15 mouse cellular contexts compared by ENCODE assay signal in genomic region chr6:51723053-51723452, GRCm38 (mm10).
DNase-seq lines count a peak whose midpoint lies in the region; ATAC-seq and TF ChIP-seq lines count a peak whose summit lies in the region.
"Had no signal": no experiment of that assay in that cellular context is flagged by ENCODE, and none has a peak within 500 bp of the region (broad histone marks: within the 10 kb centered on the region; RNA-seq: fewer than 3 reads in every experiment).

No protein-coding gene starts in this region.

- no peak overlapping the region for H3K4me2 ChIP-seq in intestine, postnatal 0 days (replicated peaks; ENCODE audit: low read depth)
- no peak overlapping the region for H3K4me2 ChIP-seq in intestine, embryonic 16.5 days (ENCODE audit: low read depth, low read length)
- H3K4me2 ChIP-seq in midbrain, postnatal 0 days (ENCODE audit: low read depth, low read length, poor library complexity, severe bottlenecking): no peak overlapping the region
- no peak overlapping the region for H3K4me2 ChIP-seq in midbrain, embryonic 13.5 days (replicated peaks)
- H3K4me2 ChIP-seq in stomach, postnatal 0 days (replicated peaks; ENCODE audit: low read depth): no peak overlapping the region
- H3K4me2 ChIP-seq: embryonic facial prominence, embryonic 13.5 days; limb, embryonic 15.5 days; neural tube, embryonic 12.5 days; stomach, embryonic 15.5 days had no signal

- H3K36me3 ChIP-seq in intestine, postnatal 0 days (ENCODE audit: control insufficient read depth, insufficient read depth): no peaks in the 10 kb centered on the region
- H3K36me3 ChIP-seq in intestine, embryonic 16.5 days (ENCODE audit: control insufficient read depth, insufficient read depth, low read length): no peaks in the 10 kb centered on the region
- no peaks in the 10 kb centered on the region for H3K36me3 ChIP-seq in midbrain, postnatal 0 days (ENCODE audit: insufficient read depth, low read length)
- no peaks in the 10 kb centered on the region for H3K36me3 ChIP-seq in midbrain, embryonic 13.5 days
- H3K36me3 ChIP-seq in stomach, postnatal 0 days (ENCODE audit: control insufficient read depth, insufficient read depth, low read length): no peaks in the 10 kb centered on the region
- H3K36me3 ChIP-seq: embryonic facial prominence, embryonic 13.5 days; limb, embryonic 15.5 days; neural tube, embryonic 12.5 days; stomach, embryonic 15.5 days had no signal

- ATAC-seq in intestine, postnatal 0 days: no peak
- no peak for ATAC-seq in intestine, embryonic 16.5 days
- no peak for ATAC-seq in midbrain, postnatal 0 days (ENCODE audit: low FRiP score)
- no peak for ATAC-seq in midbrain, embryonic 13.5 days
- no peak for ATAC-seq in stomach, postnatal 0 days (ENCODE audit: low FRiP score, low TSS enrichment)
- ATAC-seq: forebrain, embryonic 16.5 days had no signal

- WGBS in intestine, postnatal 0 days: 29% methylated on average over 4 of the region's 4 CpGs
- WGBS in intestine, embryonic 16.5 days: 33% methylated on average over 4 of the region's 4 CpGs
- 38% methylated on average over 4 of the region's 4 CpGs for WGBS in midbrain, postnatal 0 days
- 46% methylated on average over 4 of the region's 4 CpGs for WGBS in midbrain, embryonic 13.5 days
- 29% methylated on average over 4 of the region's 4 CpGs for WGBS in stomach, postnatal 0 days

- TF ChIP-seq CTCF in intestine, postnatal 0 days (IDR thresholded peaks at IDR 0.05; ENCODE audit: low read depth): peak; percentile 67
- peak; percentile 68 for TF ChIP-seq CTCF in midbrain, postnatal 0 days (IDR thresholded peaks at IDR 0.05)
- peak; percentile 73 for TF ChIP-seq CTCF in stomach, postnatal 0 days (IDR thresholded peaks at IDR 0.05; ENCODE audit: low read depth)

- H3K27ac ChIP-seq in intestine, postnatal 0 days (ENCODE audit: low read depth, low read length): no peak overlapping the region
- H3K27ac ChIP-seq in intestine, embryonic 16.5 days (ENCODE audit: low read length): no peak overlapping the region
- no peak overlapping the region for H3K27ac ChIP-seq in midbrain, postnatal 0 days (ENCODE audit: low read depth, low read length)
- H3K27ac ChIP-seq in midbrain, embryonic 13.5 days: no peak overlapping the region
- no peak overlapping the region for H3K27ac ChIP-seq in stomach, postnatal 0 days (replicated peaks)
- H3K27ac ChIP-seq: embryonic facial prominence, embryonic 13.5 days; limb, embryonic 15.5 days; neural tube, embryonic 12.5 days; stomach, embryonic 15.5 days had no signal

- TF ChIP-seq EP300 in stomach, postnatal 0 days (optimal IDR thresholded peaks at IDR 0.05): no peak

- no peaks in the 10 kb centered on the region for H3K27me3 ChIP-seq in intestine, postnatal 0 days (replicated peaks; ENCODE audit: control insufficient read depth, insufficient read depth, low read length)
- H3K27me3 ChIP-seq in intestine, embryonic 16.5 days (replicated peaks; ENCODE audit: control insufficient read depth, insufficient read depth, low read length): no peaks in the 10 kb centered on the region
- no peaks in the 10 kb centered on the region for H3K27me3 ChIP-seq in midbrain, postnatal 0 days (ENCODE audit: insufficient read depth, low read length)
- H3K27me3 ChIP-seq in midbrain, embryonic 13.5 days: no peaks in the 10 kb centered on the region
- H3K27me3 ChIP-seq in stomach, postnatal 0 days (ENCODE audit: control insufficient read depth, insufficient read depth, low read length): no peaks in the 10 kb centered on the region
- H3K27me3 ChIP-seq: limb, embryonic 15.5 days; neural tube, embryonic 12.5 days; stomach, embryonic 15.5 days had no signal

- no peak overlapping the region for H3K9ac ChIP-seq in intestine, postnatal 0 days (ENCODE audit: low read depth, low read length)
- no peak overlapping the region for H3K9ac ChIP-seq in intestine, embryonic 16.5 days (ENCODE audit: low read depth, low read length)
- H3K9ac ChIP-seq in midbrain, postnatal 0 days (replicated peaks; ENCODE audit: low read length, poor library complexity, severe bottlenecking): no peak overlapping the region
- no peak overlapping the region for H3K9ac ChIP-seq in midbrain, embryonic 13.5 days (replicated peaks)
- no peak overlapping the region for H3K9ac ChIP-seq in stomach, postnatal 0 days (ENCODE audit: low read length)
- H3K9ac ChIP-seq: embryonic facial prominence, embryonic 13.5 days; limb, embryonic 15.5 days; neural tube, embryonic 12.5 days; stomach, embryonic 15.5 days had no signal

- H3K4me1 ChIP-seq in intestine, postnatal 0 days (replicated peaks; ENCODE audit: control insufficient read depth, insufficient read depth, low read length): no peaks in the 10 kb centered on the region
- H3K4me1 ChIP-seq in intestine, embryonic 16.5 days (ENCODE audit: control insufficient read depth, insufficient read depth, low read length): no peaks in the 10 kb centered on the region
- no peaks in the 10 kb centered on the region for H3K4me1 ChIP-seq in midbrain, postnatal 0 days (ENCODE audit: insufficient read depth, low read length)
- 0 out of 2 replicates have a peak, but pooled peaks cover 3% of the 10 kb centered on the region for H3K4me1 ChIP-seq in midbrain, embryonic 13.5 days (replicated peaks)
- no peaks in the 10 kb centered on the region for H3K4me1 ChIP-seq in stomach, postnatal 0 days (replicated peaks; ENCODE audit: control insufficient read depth, insufficient read depth)
- H3K4me1 ChIP-seq: embryonic facial prominence, embryonic 13.5 days; limb, embryonic 15.5 days; neural tube, embryonic 12.5 days; stomach, embryonic 15.5 days had no signal

- DNase-seq in adrenal gland, adult (ENCODE audit: inconsistent age in 2 of 2, low spot score in 1 of 2): peak; percentile 31 to 71
- no peak for DNase-seq in adrenal gland, adult 8-10 months
- DNase-seq in midbrain, postnatal 0 days (ENCODE audit: low spot score): peak; percentile 56
- DNase-seq in stomach, postnatal 0 days (ENCODE audit: low spot score): no peak
- DNase-seq in thymus, adult 18-20 months: no peak
- DNase-seq: cerebellum, adult 9-11 months; right cerebral cortex, postnatal 25 days had no signal

- H3K4me3 ChIP-seq in intestine, postnatal 0 days (ENCODE audit: low read depth, low read length): no peak overlapping the region
- no peak overlapping the region for H3K4me3 ChIP-seq in intestine, embryonic 16.5 days (ENCODE audit: low read length)
- H3K4me3 ChIP-seq in midbrain, postnatal 0 days (ENCODE audit: low read depth, low read length): no peak overlapping the region
- H3K4me3 ChIP-seq in midbrain, embryonic 13.5 days (replicated peaks): no peak overlapping the region
- H3K4me3 ChIP-seq in stomach, postnatal 0 days (ENCODE audit: low read depth, low read length): no peak overlapping the region
- H3K4me3 ChIP-seq: embryonic facial prominence, embryonic 13.5 days; limb, embryonic 15.5 days; neural tube, embryonic 12.5 days; stomach, embryonic 15.5 days had no signal

- no peaks in the 10 kb centered on the region for H3K9me3 ChIP-seq in intestine, postnatal 0 days (ENCODE audit: control insufficient read depth)
- no peaks in the 10 kb centered on the region for H3K9me3 ChIP-seq in intestine, embryonic 16.5 days (ENCODE audit: control insufficient read depth, low read length)
- H3K9me3 ChIP-seq in midbrain, postnatal 0 days (ENCODE audit: low read length): no peaks in the 10 kb centered on the region
- no peaks in the 10 kb centered on the region for H3K9me3 ChIP-seq in midbrain, embryonic 13.5 days
- no peaks in the 10 kb centered on the region for H3K9me3 ChIP-seq in stomach, postnatal 0 days (ENCODE audit: control insufficient read depth, low read length)
- H3K9me3 ChIP-seq: embryonic facial prominence, embryonic 13.5 days; limb, embryonic 15.5 days; neural tube, embryonic 12.5 days; stomach, embryonic 15.5 days had no signal

Comparison
In these comparisons a context has a peak if more than half of its experiments do, and no peak if none do; other contexts are left out.
1. DNase-seq: peak in adrenal gland, adult (2 of 2) and midbrain, postnatal 0 days (single experiment); none in adrenal gland, adult 8-10 months (single experiment), stomach, postnatal 0 days (single experiment) and thymus, adult 18-20 months (0 of 2).
2. Peak in every context shown above with its lines, with median percentiles within 50 percentile points of each other: CTCF ChIP-seq.